Mouse (Mus musculus) liver, embryonic 11.5 days (tissue): ENCODE measurements around the gene Pidd1. TPM values are rescaled to one million over a fixed set of nuclear protein-coding genes. Genes with fewer than 3 reads are reported as not detected.

Source experiments
- ATAC-seq: fragments of 200-750 bp; cut with Nextera tagmentation; replicated peaks from 2 replicates; pipeline ENCODE4 v1.8.0; 2017; ENCODE audit warnings: moderate number of reproducible peaks, mild to moderate bottlenecking, moderate TSS enrichment, moderate library complexity; ENCODE audit not compliant: low FRiP score
- DNase-seq: peaks from one replicate; pipeline ENCODE4 v3.0.0-alpha.2; 2017; ENCODE audit warnings: low spot score
- H3K27ac ChIP-seq: fragments of 300-500 bp; sonication (generic); 2 replicates; pipeline ENCODE4 v1.5.1; 2014; ENCODE audit warnings: mild to moderate bottlenecking, low read depth, low read length, control low read depth
- H3K27me3 ChIP-seq: fragments of 300-500 bp; sonication (generic); replicated peaks from 2 replicates; pipeline ENCODE4 v1.6.1; 2014; ENCODE audit warnings: low read length, mixed read lengths; ENCODE audit not compliant: control insufficient read depth, insufficient read depth
- H3K36me3 ChIP-seq: fragments of 300-500 bp; sonication (generic); 2 replicates; pipeline ENCODE4 v1.6.1; 2014; ENCODE audit warnings: mild to moderate bottlenecking, low read length, moderate library complexity, mixed read lengths; ENCODE audit not compliant: control insufficient read depth, insufficient read depth
- H3K4me1 ChIP-seq: fragments of 300-500 bp; sonication (generic); replicated peaks from 2 replicates; pipeline ENCODE4 v1.6.1; 2014; ENCODE audit warnings: low read length, mixed read lengths; ENCODE audit not compliant: control insufficient read depth, insufficient read depth
- H3K4me2 ChIP-seq: fragments of 300-500 bp; sonication (generic); 2 replicates; pipeline ENCODE4 v1.6.1; 2014; ENCODE audit warnings: mild to moderate bottlenecking, control low read depth, moderate library complexity
- H3K4me3 ChIP-seq: fragments of 300-500 bp; sonication (generic); 2 replicates; pipeline ENCODE4 v1.5.1; 2014; ENCODE audit warnings: low read depth, low read length, control low read depth
- H3K9ac ChIP-seq: fragments of 300-500 bp; sonication (generic); 2 replicates; pipeline ENCODE4 v1.6.1; 2014; ENCODE audit warnings: low read depth, low read length, control low read depth
- H3K9me3 ChIP-seq: fragments of 300-500 bp; sonication (generic); 2 replicates; pipeline ENCODE4 v1.6.1; 2016; ENCODE audit warnings: low read length, inconsistent platforms, mixed read lengths; ENCODE audit not compliant: control insufficient read depth
- WGBS: fragments of 180-500 bp; shearing (Covaris S2); extraction: QIAGEN DNeasy Blood & Tissue Kit; methylation state at CpG from one replicate; pipeline ENCODE4 v1.1.7; 2014; 5-methylcytosine and 5-hydroxymethylcytosine counted together
- polyA plus RNA-seq: library from polyadenylated mRNA; unstranded; fragments of >200 nt; fragmentation: Nextera tagmentation; extraction: Ambion mirVana; gene quantifications from 2 replicates; pipeline ENCODE4 v1.2.1, GENCODE M21; 2014

Pidd1 gene
- polyA plus RNA-seq, 1 experiment from 2014 or later = 22.5 TPM

- WGBS = 65% methylated on average over 9 of the region's 9 CpGs
Measured at GRCm38 (mm10) chr7:141420030-141420702, 23.7 kb downstream of the Pidd1 start.

DNA sequence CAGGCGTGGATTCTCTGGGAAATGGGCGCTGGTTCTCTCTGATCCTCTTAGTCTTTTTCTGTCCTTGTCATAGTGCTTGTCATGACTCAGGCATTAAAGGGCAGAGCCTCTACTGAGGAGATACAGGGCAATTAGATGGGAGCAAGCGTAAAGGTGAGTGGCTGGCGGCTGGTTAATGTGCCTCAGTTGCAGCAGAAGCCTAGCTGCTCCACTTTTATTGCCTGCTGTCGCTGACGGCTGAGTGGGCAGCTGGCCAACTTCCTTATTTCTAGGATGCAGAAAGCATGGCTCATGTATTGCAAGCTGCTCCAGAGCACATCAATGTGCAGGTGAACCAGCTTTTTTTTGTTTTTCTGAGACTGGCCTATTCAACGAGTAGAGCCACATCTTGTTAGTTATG is 24.9 kb downstream of the Pidd1 start:
- Histone ChIP-seq H3K4me3 (no peak overlapping the region), H3K9me3 (no peaks in the 10 kb centered on the region), H3K27ac (no peak overlapping the region), H3K4me2 (no peak overlapping the region), H3K9ac (no peak overlapping the region), H3K27me3 (no peaks in the 10 kb centered on the region), H3K36me3 (no peaks in the 10 kb centered on the region), H3K4me1 (peaks cover 6% of the 10 kb centered on the region; the same call in 1 of the 2 replicates)
- DNase-seq = no peak
- WGBS = 68% methylated on average over 7 of the region's 7 CpGs
- ATAC-seq = no peak

More at GRCm38 (mm10) chr7:141420030-141420702, 23.7 kb downstream of the Pidd1 start:
- no peak for DNase-seq
- no peaks in the 10 kb centered on the region for H3K4me1 ChIP-seq
- peak overlapping the region; percentile 30 for H3K27ac ChIP-seq
- no peak overlapping the region for H3K4me2 ChIP-seq
- H3K36me3 ChIP-seq = no peaks in the 10 kb centered on the region
- H3K4me3 ChIP-seq = no peak overlapping the region
- no peaks in the 10 kb centered on the region for H3K9me3 ChIP-seq
- H3K27me3 ChIP-seq = no peaks in the 10 kb centered on the region
- H3K9ac ChIP-seq = no peak overlapping the region
- no peak for ATAC-seq

DNA sequence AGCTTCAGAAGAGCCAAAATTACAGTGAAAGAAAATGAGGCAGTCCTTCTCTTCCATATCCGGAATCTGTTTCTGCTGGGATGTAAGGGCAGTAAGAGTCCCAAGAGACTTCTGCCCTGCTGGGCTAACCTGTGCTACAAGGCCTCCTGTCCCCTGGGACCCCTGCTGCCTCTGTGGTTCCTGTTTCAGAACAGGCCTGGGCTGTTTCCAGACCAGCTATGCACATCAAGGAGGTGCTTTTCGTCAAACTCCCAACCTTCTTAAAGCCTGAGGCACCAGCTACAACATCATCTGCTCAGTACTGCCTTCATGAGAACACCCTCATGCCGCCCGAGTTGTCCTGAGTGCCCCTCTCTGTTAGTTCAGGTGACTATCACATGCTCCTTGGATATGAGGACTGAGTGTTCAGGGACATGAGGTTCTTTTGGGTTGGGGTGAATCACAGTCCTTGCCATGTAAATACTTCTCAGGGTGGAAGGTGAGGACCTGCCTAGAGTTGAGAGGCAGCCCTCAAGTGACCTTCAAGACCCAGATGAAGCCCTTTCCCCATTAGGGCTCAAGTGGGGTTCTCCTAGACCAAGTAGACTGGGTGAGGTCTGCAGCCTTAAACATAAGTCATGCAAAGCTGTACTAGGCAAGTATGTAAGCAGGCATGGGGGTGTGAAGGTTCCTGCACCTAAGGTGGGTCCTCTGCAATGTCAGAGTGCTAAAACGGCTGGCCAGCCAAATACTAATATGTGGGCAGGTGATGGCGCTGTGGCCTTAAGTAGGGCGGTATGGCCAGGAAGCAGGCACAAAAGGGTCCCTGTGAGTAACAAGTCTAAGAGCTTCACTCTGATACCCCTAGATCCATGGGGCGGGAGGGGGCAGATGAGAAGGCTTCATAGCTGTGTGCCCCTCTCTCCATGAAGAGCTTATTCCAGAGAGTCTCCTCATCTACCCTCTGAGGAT is 25.8 kb downstream of the Pidd1 start:
- H3K27ac ChIP-seq = no peak overlapping the region
- DNase-seq (no peak), ATAC-seq (no peak)
- H3K9ac ChIP-seq = no peak overlapping the region
- WGBS = 66% methylated on average over 8 of the region's 8 CpGs
- H3K9me3 ChIP-seq = no peaks in the 10 kb centered on the region
- no peaks in the 10 kb centered on the region for H3K36me3 ChIP-seq
- no peaks in the 10 kb centered on the region for H3K27me3 ChIP-seq
- no peak overlapping the region for H3K4me2 ChIP-seq
- peaks cover 10% of the 10 kb centered on the region for H3K4me1 ChIP-seq
- no peak overlapping the region for H3K4me3 ChIP-seq

DNA sequence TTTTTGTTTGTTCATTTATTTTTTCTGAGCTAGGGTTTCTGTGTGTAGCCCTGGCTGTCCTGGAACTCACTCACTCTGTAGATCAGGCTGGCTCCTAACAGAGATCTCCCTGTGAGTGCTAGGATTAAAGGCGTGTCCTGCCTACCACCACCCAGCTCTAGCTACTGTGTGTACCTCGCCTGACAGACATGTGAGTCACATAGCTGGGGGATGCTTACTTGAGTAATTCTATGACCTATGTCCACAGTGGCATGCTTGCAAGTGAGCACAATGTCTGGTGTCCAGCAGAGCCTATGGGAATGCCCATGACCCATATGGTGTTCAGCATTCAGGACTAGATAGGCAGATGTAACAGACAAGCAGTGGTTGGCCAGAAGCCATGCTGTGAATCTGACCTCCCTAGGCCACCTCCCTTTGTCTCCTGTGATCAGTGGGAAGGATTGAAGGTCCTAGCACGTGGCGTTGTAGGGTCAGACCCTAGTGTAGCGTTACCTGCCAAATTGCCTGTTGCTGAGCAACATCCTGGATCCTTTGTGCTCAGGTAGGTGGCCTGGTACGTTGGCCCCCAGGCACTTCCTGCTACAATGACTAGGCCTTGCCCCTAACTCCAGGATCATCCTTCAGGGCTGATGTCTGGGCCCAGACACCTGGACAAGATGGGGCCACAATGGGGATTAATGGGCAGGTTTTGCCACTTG is 27.5 kb downstream of the Pidd1 start:
- Histone ChIP-seq H3K9ac (no peak overlapping the region), H3K36me3 (no peaks in the 10 kb centered on the region), H3K4me2 (no peak overlapping the region), H3K27ac (no peak overlapping the region), H3K27me3 (no peaks in the 10 kb centered on the region), H3K4me3 (no peak overlapping the region), H3K4me1 (peaks cover 14% of the 10 kb centered on the region), H3K9me3 (no peaks in the 10 kb centered on the region)
- no peak for DNase-seq
- WGBS = 80% methylated on average over 6 of the region's 6 CpGs
- ATAC-seq = no peak

DNA sequence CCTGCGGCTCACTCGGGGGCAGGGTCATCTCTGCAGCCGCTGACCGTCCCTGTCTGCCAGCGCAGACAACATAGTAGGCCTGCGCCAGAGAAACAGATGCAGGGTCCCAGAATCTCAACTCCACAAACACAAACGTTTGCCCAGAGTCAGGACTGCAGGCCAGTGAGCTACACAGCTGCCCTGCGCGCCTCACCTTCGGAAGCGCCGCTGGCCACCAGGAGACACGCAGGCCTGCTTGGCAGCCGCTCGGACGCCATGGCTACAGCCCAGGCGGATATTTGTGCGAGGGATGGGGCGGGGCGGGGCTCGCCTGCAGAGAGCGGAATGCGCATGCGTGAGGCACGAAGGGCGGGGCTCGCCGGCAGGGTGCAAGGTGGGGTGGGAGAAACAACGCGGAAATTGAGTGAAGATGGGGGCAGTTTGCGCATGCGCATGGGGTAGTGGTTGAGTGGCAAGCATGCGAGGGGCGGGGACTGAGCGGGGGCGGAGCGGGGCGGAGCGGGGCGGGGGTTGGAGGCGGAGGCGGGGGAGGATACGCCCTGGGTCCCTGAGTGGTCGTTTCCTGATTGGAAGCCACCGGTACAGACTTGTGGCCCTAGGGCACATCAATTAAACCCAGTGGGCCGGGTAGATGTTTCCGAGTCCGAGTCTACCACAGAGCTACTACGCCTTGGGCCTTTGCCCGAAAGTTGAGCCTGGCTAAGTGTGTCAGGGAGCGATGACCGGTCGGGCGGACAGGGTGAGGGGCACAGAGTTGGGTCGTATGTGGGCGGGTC is 29.8 kb downstream of the Pidd1 start, which contains the start of gene Gatd1:
TSS of gene Gatd1 (minus strand) at position 328 of the 776 bp plus-strand sequence.
- Histone ChIP-seq H3K4me3 (peak within 1 kb of the TSS; percentile 82), H3K4me2 (peak within 1 kb of the TSS; percentile 92), H3K9ac (peak within 1 kb of the TSS; percentile 88), H3K9me3 (no peaks in the 10 kb centered on the region), H3K27me3 (no peaks in the 10 kb centered on the region), H3K27ac (peak within 1 kb of the TSS; percentile 69; the same call in 1 of the 2 replicates), H3K36me3 (peaks cover 5% of the 10 kb centered on the region; the same call in 1 of the 2 replicates), H3K4me1 (peaks cover 14% of the 10 kb centered on the region)
- DNase-seq (peak; percentile 100), ATAC-seq (peak; percentile 91)
- WGBS = under 1% methylated on average over 55 of the region's 56 CpGs

GRCm38 (mm10) chr7:141413331-141413730 is 30.5 kb downstream of the Pidd1 start:
- H3K4me3 ChIP-seq = peak overlapping the region; percentile 82
- DNase-seq = peak; percentile 40
- H3K4me2 ChIP-seq = peak overlapping the region; percentile 92
- peak overlapping the region; percentile 69; the same call in 1 of the 2 replicates for H3K27ac ChIP-seq
- H3K9ac ChIP-seq = peak overlapping the region; percentile 88
- H3K27me3 ChIP-seq = no peaks in the 10 kb centered on the region
- 4% methylated on average over 16 of the region's 16 CpGs for WGBS
- peak; percentile 27 for ATAC-seq
- H3K9me3 ChIP-seq = no peaks in the 10 kb centered on the region
- H3K4me1 ChIP-seq = peaks cover 14% of the 10 kb centered on the region
- peaks cover 5% of the 10 kb centered on the region; the same call in 1 of the 2 replicates for H3K36me3 ChIP-seq

- H3K36me3 ChIP-seq = peaks cover 9% of the 10 kb centered on the region
- no peaks in the 10 kb centered on the region for H3K27me3 ChIP-seq
- H3K9ac ChIP-seq = no peak overlapping the region
- H3K4me3 ChIP-seq = no peak overlapping the region
- H3K27ac ChIP-seq = no peak overlapping the region
- WGBS = 88% methylated on average over 1 of the region's 1 CpGs
- no peaks in the 10 kb centered on the region for H3K9me3 ChIP-seq
- peaks cover 14% of the 10 kb centered on the region for H3K4me1 ChIP-seq
- no peak overlapping the region for H3K4me2 ChIP-seq
- ATAC-seq (no peak), DNase-seq (no peak)
Measured at GRCm38 (mm10) chr7:141411667-141412066, 32.2 kb downstream of the Pidd1 start.

DNA sequence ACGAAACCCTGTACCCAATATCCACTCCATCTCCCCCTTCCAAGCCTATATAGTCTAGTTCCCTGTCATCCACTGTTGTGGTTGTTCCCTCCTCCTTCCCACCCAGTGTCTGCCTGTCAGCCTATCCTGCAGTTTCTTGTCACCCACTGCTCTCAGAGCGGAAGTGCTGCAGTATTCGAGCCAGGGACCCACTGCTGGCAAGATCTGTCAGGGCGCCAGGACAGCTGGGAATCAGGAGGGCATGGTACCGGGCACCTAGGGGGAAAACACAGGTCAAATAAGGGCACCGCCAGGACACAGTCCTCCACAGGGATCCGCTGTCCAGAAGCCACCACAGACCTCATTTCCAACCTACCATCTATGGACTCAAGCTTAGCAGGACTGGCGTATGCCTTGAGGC is 33.2 kb downstream of the Pidd1 start:
- 91% methylated on average over 8 of the region's 8 CpGs for WGBS
- no peak overlapping the region for H3K27ac ChIP-seq

More for the DNA sequence above, 33.2 kb downstream of the Pidd1 start:
- Histone ChIP-seq H3K4me2 (no peak overlapping the region), H3K27me3 (no peaks in the 10 kb centered on the region), H3K36me3 (peaks cover 9% of the 10 kb centered on the region), H3K4me3 (no peak overlapping the region), H3K4me1 (peaks cover 14% of the 10 kb centered on the region), H3K9me3 (no peaks in the 10 kb centered on the region), H3K9ac (no peak overlapping the region)
- ATAC-seq (no peak), DNase-seq (no peak)
